Mouse (Mus musculus): ENCODE data around the gene Gm12185.
"Not testable (repeated sequence)": the region's sequence is repeated elsewhere in the genome, so short reads cannot be mapped to it uniquely, and the experiment has no call there.

The Gm12185 gene

GRCm38 (mm10) chr11:48991740-48992520 lies at the start of gene Gm12185:
Gene Gm12185 (minus strand): TSS chr11:48992226.
- DNase-seq = not testable (repeated sequence)

GRCm38 (mm10) chr11:49012074-49012473 lies 20.0 kb upstream of the Gm12185 start:
- DNase-seq = not testable (repeated sequence)

GRCm38 (mm10) chr11:49006785-49007184 lies 14.8 kb upstream of the Gm12185 start:
- DNase-seq = not testable (repeated sequence)

DNA sequence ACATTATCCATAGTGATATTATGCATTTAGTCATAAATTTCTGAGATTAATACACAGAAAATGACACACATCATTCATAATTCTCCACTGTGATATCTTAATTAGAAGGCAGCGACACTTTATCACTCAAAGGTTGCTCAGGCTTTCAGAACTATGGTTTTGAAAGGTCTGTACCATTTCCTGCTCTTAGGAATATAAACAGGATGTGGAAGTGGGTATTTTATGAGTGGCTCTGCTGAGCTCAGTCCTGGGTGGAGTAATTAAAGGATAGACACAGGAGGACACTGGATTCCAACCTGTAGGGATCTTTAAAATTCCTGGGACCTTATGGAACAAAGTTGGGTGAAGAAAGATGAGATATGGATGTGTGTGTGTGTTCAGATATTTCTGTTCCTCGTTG lies 14.3 kb upstream of the Gm12185 start:
- DNase-seq = not testable (repeated sequence)

DNA sequence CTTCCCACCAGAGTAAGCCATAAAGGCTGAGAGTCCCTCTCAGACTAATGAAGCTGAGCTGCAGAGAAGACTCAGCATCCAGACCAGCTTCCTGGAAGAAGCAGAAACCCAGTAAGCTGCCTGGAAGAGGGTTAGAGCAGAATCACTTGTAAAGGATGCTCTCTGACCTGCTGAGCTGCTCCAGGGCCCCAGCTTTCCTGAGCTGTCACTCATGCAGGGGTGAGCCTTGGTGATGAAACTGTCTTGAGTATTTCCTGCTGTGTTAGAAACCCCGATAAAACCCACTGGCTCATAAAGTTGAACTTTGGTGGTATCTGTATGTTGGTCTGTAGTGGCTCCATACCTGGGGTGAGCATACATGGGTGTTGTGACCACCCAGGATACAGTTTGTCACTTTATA lies 8.4 kb upstream of the Gm12185 start:
- not testable (repeated sequence) for DNase-seq

- DNase-seq = not testable (repeated sequence)
Observed at GRCm38 (mm10) chr11:48994018-48994417, 2.0 kb upstream of the Gm12185 start, which contains the start of gene Tgtp1. Gene Tgtp1 (minus strand): TSS chr11:48994172.

GRCm38 (mm10) chr11:48993296-48993695 lies 1.3 kb upstream of the Gm12185 start:
- DNase-seq = not testable (repeated sequence)

- DNase-seq = not testable (repeated sequence)
Observed at GRCm38 (mm10) chr11:48989981-48990380, 2.0 kb downstream of the Gm12185 start.

DNA sequence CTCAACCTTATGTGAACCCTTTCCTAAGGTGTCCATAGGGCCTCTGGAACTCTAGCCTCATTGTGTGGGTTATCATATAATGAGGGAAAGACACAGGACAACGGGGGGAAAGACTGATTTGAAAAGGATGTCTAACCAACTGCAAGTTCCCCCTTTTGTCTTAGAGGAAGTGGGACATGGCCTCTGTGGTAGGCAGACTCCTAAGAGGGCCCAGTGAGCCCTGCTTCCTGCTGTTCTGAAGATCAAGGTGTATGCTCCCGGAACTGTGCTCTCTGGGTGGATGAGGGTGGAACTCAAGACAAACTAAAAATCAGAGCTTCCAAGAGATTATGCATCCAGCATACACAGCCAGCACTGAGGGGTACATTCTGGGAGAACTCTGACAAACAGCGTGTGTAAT lies 3.8 kb downstream of the Gm12185 start:
- DNase-seq = not testable (repeated sequence)

DNA sequence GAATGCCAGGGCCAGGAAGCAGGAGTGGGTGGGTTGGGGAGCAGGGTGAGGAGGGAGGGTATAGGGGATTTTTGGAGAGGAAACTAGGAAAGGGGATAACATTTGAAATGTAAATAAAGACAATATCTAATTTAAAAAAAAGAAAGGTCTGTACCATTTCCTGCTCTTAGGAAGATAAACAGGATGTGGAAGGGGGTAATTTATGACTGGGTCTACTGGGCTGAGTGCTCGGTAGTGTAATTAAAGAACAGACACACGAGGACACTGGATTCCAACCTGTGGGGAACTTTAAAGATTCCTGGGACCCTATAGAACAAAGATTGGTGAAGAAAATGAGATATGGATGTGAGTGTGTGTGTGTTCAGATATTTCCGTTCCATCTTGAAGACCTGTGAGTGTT lies 9.2 kb downstream of the Gm12185 start:
- DNase-seq = not testable (repeated sequence)

DNA sequence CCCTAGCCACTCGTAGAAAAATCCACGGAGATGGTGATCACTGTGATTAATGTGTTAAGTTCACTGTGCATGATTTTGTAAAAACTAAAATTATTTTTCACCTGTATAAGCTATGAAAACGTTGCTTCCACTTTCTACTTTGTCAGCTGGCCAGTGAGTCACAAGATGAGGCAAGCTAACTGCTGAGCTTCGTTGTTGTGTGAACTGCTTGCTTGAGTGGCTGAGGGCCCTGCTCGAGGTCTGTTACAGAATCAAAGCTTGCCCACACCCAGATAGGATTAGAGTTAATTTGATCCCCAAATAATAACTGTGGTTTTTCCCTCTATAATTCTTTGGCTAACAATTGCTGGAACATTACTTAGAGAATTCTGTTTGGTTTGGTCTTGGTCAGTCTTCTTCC lies 12.0 kb downstream of the Gm12185 start:
- DNase-seq = not testable (repeated sequence)

- not testable (repeated sequence) for DNase-seq
Observed at GRCm38 (mm10) chr11:48979251-48979650, 12.8 kb downstream of the Gm12185 start, which contains the start of gene 9930111J21Rik1. Gene 9930111J21Rik1 (minus strand): TSS chr11:48979398.

DNA sequence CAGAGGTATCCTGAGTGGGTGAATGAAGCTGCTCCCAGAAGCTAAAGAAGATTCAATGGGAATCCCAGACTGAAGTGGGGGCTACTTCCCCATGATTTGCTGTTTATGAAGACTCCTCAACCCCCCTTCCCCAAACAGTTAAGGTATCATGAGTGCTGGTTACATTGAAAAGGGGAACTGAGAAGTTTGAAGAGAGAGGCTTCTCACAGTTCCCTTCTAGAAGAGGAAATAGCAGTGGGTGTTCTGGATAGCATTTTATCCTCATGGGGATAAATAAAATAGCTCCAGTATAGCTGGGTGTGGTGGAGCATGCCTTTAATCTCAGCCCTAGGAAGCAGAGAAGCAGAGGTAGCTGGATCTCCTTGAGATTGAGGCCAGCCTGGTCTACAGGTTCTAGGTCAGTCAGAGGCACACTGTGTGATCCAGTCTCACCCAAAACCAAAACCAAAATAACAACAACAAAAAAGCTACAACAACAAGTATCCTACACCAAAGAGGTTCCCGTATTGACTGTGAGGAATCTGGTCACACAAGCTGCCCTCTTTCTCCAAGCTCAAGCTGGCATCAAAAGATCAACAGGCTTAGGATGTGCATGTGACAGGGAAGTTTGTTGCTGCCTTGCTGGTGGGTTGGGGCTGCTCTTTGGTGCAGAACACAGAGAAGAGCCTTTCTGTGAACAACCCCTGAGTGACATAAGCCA lies 13.6 kb downstream of the Gm12185 start, which contains the start of gene Olfr56:
Gene Olfr56 (plus strand): TSS at position 650 of the 700 bp plus-strand sequence.
- not testable (repeated sequence) for DNase-seq

DNA sequence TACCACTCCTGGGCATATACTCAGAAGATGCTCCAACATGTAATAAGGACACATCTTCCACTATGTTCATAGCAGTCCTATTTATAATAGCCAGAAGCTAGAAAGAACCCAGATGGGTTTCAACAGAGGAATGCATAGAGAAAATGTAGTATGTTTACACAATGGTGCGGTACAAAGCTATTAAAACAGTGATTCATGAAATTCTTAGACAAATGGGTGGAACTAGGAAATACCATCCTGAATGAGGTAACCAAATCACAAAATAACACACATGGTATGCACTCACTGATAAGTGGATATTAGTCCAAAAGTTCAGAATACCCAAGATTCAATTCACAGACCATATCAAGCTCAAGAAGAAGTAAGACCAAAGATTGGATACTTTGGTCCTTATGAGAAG lies 17.3 kb downstream of the Gm12185 start:
- not testable (repeated sequence) for DNase-seq

DNA sequence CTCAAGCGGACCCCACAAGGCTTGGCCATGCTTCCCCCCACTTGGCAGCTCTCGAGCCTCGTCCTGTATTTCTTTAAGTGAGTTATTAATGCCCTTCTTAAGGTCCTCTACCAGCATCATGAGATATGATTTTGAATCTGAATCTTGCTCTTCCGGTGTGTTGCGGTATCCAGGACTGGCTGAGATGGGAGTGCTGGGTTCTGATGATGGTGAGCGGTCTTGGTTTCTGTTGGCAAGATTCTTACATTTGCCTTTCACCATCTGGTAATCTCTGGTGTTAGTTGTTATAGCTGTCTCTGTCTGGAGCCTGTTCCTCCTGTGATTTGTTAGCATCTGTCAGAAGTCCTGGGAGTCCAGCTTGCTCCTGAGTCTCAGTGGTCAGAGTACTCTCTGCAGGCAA lies 45.9 kb downstream of the Gm12185 start, which contains the start of gene Psme2b:
Gene Psme2b (minus strand): TSS at position 101 of the 400 bp plus-strand sequence.
- not testable (repeated sequence) for DNase-seq

GRCm38 (mm10) chr11:48939286-48939685 lies 52.7 kb downstream of the Gm12185 start:
- DNase-seq = not testable (repeated sequence)

- not testable (repeated sequence) for DNase-seq
Observed at GRCm38 (mm10) chr11:48935291-48935690, 56.7 kb downstream of the Gm12185 start.

- DNase-seq = not testable (repeated sequence)
Observed at GRCm38 (mm10) chr11:48933923-48934322, 58.1 kb downstream of the Gm12185 start.

GRCm38 (mm10) chr11:48933422-48933821 lies 58.6 kb downstream of the Gm12185 start:
- DNase-seq = not testable (repeated sequence)

DNA sequence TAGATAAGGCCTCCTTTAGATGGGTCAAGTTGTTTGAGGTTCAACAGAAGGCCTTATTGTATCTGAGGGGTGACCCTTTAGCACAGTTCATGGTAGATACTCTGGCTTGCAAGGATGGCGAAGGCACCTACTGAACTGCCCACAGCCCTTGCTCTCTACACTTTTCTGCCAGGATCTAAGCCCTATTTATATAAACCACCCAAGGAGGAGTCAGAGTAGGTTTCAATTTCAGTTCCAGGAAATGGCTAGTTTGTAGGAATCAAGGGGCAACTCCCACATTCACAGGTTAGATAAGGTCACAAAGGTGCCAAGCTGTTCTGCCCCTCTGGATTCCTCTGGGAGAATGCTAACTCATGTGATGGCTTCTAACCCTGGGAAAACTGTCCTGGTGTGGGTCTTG lies 64.0 kb downstream of the Gm12185 start:
- not testable (repeated sequence) for DNase-seq

DNA sequence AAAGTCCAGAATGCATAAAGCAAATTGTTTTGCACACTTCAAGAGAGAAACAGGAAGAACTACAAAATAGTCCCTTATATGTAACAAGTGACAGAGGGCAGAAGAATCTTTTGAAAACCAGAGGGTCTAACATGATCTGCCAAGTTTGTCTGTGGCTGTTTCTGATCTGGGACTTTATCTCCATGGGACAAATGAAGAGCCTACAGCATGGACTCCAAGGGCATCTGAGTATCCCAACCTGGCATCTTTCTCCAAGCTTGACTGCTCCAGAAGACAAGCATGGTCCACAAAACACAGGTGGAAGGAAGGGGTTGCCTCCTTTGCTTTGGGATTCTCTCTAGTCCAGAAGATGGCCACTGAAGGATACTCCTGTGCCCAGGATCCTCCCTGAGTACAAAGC lies 65.6 kb downstream of the Gm12185 start:
- not testable (repeated sequence) for DNase-seq

DNA sequence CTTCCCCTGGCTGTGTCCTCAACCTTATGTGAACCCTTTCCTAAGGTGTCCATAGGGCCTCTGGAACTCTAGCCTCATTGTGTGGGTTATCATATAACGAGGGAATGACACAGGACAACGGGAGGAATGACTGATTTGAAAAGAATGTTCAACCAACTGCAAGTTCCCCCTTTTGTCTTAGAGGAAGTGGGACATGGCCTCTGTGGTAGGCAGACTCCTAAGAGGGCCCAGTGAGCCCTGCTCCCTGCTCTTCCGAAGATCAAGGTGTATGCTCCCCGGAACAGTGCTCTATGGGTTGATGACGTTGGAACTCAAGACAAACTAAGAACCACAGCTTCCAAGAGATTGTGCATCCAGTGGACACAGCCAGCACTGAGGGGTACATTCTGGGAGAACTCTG lies 68.2 kb downstream of the Gm12185 start:
- not testable (repeated sequence) for DNase-seq

DNA sequence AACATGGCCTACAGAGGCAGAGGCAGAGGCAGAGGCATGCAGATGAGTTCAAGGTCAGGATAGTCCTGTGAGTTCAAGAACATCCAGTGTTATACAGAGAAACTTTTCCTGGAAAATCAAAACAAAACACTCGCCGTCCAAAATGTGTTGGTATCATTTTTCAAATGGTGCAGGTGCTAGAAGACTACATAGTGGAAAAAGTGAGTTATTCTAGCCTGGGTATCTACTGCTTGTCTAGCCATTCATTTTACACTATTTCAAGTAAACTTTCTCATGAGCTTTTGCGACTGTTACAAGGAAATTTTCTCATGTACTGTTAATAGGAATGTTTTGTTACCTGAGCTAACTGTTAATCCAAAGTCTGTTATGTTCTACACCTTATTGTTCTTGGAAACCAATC lies 73.6 kb downstream of the Gm12185 start:
- no peak for DNase-seq

DNA sequence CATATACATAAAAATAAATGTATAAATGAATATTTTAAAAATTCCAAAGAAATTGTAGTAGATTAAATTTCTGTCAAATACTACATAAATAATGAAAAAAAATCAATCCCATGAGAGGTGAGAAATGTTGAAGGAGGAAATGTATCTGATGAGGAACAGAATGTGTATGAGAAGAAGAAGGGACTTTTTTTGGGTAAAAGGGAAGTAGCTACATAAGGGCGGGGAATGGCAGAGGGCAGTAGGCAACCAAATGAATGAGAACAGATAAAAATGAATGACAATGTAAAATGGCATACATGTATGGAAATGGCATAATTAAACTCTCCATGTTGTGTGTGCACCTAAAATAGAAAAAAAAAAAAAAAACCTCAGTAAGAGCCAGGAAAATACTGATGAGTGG lies 78.4 kb downstream of the Gm12185 start:
- DNase-seq = no peak
